Mouse (Mus musculus) inflammation-experienced regulatory T-cells (primary cell): ENCODE data around the gene Rgs14. TPM values are rescaled to one million over a fixed set of nuclear protein-coding genes. Genes with fewer than 3 reads are reported as not detected.

Experiments
- polyA plus RNA-seq, 2 experiments: library from polyadenylated mRNA; unstranded; fragments of 100-300 nt; shearing (Covaris generic); gene quantifications; one replicate each; pipeline ENCODE4 v1.2.1; 2017

Gene Rgs14
- polyA plus RNA-seq = 100 to 1,000 TPM; 144 to 172 TPM

DNA sequence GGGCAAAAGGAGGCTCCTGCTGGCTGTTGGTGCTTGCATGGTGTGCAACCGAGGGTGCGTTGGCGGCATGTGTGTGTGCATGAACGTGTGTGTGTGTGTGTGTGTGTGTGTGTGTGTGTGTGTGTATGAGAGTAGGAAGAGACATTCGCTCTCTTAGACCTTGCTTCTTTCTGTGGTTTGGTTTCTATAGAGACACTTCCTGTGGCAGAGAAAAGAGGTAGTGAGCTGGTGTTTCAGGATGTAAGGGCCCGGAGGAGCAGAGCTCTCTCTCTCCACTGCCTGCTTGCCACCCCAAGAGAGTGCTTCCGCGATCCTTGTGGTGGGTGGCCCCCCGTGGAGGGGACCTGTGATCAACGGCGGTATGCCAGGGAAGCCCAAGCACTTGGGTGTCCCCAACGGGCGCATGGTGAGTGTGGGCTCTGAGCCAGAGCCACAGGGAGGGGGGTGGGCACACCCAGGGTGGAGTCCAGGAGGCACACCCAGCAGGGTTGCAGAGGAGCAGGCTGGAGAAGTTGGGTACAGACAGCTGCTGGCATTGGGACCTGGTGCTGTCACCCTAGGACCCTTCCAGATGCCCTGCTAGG lies at the start of gene Rgs14:
Gene Rgs14 (plus strand): TSS at position 202 of the 584 bp plus-strand sequence.

DNA sequence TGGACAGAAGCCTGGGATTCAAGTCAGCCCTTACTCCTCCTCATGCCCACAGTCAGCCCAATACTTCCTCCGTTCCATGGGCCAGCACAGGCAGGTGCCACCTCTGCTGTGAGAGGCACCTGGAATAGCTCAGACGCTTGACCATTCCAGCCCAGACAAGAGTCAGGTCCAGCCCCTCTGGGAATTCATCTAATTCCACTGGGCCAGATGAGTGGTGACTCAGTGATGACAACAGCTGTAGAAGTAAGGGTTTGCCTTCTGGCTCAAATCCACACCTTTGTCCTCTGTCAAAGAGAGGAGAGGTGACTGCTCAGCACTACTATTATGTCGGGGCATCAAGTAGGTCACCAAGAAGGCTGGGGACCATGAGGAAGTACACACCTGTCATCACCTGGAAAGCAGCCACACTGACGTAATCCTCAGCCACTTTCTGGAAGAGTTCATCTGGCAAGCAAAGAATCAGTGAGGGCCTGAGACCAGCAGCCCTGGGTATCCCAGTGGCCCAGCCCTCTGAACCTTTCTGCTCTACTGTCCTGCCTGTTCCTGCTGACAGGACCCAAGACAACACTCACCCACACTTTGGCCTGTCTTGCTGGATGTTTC lies 49.5 kb upstream of the Rgs14 start, which contains the start of gene Prelid1:
Gene Prelid1 (plus strand): TSS at position 570 of the 603 bp plus-strand sequence.

DNA sequence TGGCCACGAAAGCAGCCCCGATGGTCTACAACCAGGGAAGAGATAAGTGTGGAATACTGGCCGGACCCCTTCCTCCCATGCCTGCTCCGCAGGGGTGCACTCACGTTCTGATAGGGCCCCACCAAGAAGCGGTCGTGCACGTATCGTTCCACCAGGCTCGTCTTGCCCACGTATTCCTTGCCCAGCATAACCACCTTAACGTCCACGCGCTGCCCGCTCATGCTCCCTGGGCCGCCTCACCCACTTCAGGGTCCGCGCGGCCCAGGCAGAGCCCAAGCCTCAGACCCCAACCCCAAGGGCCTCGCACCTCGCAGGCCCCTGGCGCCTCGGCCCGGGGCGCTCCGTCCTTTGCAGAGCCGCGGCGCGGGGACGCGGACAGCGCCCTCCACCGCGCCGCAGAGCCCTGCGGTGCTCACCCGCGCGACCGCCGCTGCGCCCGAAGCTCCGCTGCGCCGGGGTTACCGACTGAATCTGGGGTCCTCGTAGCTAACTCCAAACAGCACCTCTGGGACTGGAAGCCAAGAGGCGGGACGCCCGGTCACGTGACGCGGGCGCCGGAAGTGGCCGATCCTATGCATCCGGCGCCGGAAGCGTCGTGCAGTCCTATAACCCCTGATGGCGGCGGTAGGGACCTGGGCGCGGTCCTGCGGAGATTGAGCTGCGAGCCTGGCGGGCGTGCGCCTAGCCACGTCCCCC lies 48.0 kb upstream of the Rgs14 start, which contains the start of gene Rab24:
Gene Rab24 (minus strand): TSS at position 513 of the 696 bp plus-strand sequence.

DNA sequence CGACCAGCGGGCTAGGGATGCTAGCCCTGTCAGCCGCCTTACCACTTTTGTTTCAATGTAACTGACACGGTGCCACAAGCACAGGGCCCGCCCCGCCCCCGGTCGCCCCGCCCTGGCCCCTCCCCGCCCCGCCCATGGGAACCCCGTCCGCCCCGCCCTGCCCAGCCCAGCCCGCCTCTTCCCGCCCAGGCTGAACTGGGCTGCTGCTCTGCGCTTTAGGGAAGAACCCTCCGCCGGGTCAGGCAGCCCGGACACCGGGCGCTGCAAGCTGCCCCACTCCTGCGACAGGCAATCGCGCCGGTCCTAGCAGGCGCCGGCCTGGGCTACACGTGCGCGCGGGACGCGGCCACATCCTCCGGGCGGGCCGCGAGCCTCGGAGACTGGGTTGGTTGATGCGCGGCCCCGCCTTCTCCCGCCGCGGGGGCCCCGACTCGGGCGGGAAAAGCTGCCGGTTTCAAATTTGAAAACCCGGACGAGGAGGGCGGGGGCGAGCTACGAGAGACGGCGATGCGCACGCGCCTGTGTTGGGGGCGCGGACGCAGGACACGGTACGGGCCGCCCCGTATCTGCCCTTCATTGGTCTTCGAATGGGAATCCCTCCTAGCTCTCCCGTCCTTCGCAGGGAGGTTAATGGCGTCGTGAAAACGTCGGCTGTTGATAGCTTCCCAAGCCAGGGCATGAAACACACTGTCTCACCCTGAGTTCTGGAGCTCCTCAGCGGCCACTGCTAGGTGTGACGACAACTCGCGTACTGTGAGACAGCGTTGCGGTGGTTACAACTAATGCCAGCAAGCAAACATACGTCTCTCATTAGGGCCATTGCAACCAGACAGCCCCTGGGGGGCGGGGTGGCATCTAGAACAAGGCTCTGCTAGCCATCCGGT lies 39.6 kb upstream of the Rgs14 start, which contains the start of gene Mxd3:
Gene Mxd3 (minus strand): TSS at position 141 of the 884 bp plus-strand sequence.

DNA sequence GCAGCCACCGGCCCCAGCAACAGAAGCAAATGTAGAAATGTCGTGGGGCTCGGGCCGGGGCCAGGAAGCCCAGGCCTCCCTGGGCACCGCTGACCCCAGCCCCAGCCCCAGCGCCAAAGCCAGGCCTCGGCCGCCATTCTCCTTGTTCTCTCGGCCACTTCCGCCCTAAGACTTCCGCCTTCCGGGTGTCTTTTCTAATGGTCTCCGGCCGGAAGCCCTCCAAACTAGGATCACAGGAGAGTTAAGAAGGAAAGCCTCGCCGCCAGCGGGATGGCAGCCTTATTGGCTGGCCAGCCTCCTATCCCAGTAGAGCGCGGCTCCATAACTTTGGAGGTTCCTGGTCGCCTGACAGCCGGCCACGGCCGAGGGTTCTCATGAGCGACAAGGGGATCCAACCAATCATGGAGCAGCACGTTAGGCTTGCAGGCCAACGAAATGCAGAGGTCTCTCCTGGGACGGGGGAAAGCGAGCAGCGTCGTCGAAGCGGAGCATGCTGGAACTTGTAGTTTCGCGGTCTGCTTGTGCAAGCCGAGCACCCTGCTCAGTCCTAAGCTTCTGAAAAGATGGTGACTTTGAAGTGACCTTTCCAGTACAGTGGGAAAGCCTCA lies 7.0 kb upstream of the Rgs14 start, which contains the start of gene Lman2:
Gene Lman2 (minus strand): TSS at position 331 of the 608 bp plus-strand sequence.

DNA sequence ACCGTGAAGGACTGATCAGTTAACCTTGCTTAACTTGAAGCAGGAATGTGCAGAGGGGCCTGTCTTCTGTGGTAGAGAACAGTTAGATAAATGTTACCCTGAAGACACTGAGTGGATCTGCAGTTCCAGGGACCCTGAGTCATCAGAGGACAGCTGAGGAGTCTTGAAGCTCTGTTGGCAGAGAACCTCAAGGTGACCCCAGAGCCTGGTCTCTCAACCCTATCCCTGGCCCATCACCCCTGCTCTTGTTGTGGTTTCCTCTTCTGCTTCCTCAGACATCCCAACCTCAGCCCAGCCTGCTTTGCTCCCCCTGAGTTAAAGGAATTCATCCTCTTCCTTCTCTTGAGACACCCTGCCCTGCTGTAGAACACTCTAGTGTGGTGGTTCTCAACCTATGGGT lies 28.6 kb downstream of the Rgs14 start, which contains the start of gene Slc34a1:
Gene Slc34a1 (plus strand): TSS at position 100 of the 400 bp plus-strand sequence.

DNA sequence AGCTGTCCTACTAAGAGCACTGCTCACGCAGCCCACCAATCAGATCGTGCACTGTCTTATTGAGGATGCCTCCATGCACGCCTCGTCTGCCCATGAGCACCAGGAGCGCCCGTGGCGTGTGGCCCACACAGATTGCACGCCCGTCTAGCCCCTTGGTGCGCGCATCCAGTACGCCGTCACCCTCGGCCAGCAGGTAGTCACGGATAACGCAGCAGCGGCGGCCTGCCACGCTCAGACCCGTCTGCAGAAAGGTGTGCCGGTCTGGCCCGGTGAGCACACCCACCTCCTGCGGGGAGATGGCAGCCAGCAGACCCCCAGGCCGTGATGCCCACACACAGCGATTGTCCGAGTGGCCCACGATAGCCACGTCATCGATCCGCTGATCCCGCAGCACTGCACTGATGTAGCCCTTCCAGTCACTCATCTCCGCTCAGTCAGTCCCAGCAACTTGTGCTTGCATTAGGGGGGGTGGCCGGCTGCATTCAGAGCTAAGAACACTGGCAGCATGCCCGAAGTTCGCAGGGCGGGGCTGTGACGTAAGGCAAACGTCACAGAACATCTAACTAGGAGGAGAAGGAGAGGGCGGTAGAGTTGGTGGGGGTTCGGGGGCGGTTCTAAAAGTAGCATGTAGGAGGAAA lies 45.3 kb downstream of the Rgs14 start, which contains the start of gene Pfn3:
Gene Pfn3 (minus strand): TSS at position 490 of the 638 bp plus-strand sequence.

DNA sequence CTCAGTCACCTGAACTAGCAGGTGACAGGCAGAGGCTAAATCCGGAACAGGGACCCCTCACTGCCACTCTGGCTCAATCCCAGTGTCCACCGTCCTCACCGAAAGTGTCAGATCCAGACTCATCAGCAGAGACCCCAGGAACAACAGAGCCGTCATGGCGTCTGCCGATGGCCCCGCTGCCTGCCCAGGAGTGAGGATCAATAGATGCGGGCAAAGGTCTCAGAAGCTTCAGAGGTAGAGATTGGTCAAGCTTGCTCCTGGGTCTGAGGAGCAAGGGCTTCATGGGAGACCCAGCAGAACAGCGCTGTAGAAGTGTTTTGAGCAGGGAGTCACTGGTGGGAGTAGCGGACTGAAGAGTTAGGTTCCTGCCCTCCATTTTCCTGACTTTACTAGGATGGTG lies 57.1 kb downstream of the Rgs14 start, which contains the start of gene F12:
Gene F12 (minus strand): TSS at position 181 of the 400 bp plus-strand sequence.

Other genes with a start within 250 kb of the Rgs14 start
- not detected for gene Gm17617, start 236.2 kb upstream of the Rgs14 start, polyA plus RNA-seq
- not detected for gene Fgfr4, start 217.1 kb upstream of the Rgs14 start, polyA plus RNA-seq
- gene Nsd1, start 159.9 kb upstream of the Rgs14 start, polyA plus RNA-seq = 10 to 100 TPM; 61.8 to 69.0 TPM
- 100 to 1,000 TPM; 286 to 289 TPM for gene Prelid1, start 49.2 kb upstream of the Rgs14 start, polyA plus RNA-seq
- gene Rab24, start 47.8 kb upstream of the Rgs14 start, polyA plus RNA-seq = 100 to 1,000 TPM; 157 to 162 TPM
- 1 to 10 TPM in 1 of 2 experiments, under 1 TPM in 1; 0.51 to 1.2 TPM for gene Mxd3, start 39.9 kb upstream of the Rgs14 start, polyA plus RNA-seq
- gene Lman2, start 6.9 kb upstream of the Rgs14 start, polyA plus RNA-seq = 100 to 1,000 TPM; 138 to 149 TPM
- under 1 TPM; 0.05 to 0.13 TPM for gene Slc34a1, start 28.5 kb downstream of the Rgs14 start, polyA plus RNA-seq
- not detected for gene Pfn3, start 45.5 kb downstream of the Rgs14 start, polyA plus RNA-seq
- not detected for gene F12, start 57.1 kb downstream of the Rgs14 start, polyA plus RNA-seq
- gene Grk6, start 75.3 kb downstream of the Rgs14 start, polyA plus RNA-seq = 100 to 1,000 TPM; 281 to 356 TPM
- 1 to 10 TPM; 1.7 to 2.1 TPM for gene Prr7, start 94.5 kb downstream of the Rgs14 start, polyA plus RNA-seq
- gene Dbn1, start 118.4 kb downstream of the Rgs14 start, polyA plus RNA-seq = not detected
- 10 to 100 TPM; 14.8 to 15.1 TPM for gene Pdlim7, start 143.9 kb downstream of the Rgs14 start, polyA plus RNA-seq
- 1 to 10 TPM; 2.4 to 8.6 TPM for gene Dok3, start 159.6 kb downstream of the Rgs14 start, polyA plus RNA-seq
- gene Ddx41, start 166.9 kb downstream of the Rgs14 start, polyA plus RNA-seq = 10 to 100 TPM; 78.5 to 92.3 TPM
- gene Fam193b, start 201.4 kb downstream of the Rgs14 start, polyA plus RNA-seq = 10 to 100 TPM; 53.3 to 66.9 TPM
- gene Tmed9, start 204.0 kb downstream of the Rgs14 start, polyA plus RNA-seq = 100 to 1,000 TPM; 266 to 288 TPM
- 10 to 100 TPM; 37.2 to 52.2 TPM for gene B4galt7, start 230.2 kb downstream of the Rgs14 start, polyA plus RNA-seq